In the genomic region with DNA sequence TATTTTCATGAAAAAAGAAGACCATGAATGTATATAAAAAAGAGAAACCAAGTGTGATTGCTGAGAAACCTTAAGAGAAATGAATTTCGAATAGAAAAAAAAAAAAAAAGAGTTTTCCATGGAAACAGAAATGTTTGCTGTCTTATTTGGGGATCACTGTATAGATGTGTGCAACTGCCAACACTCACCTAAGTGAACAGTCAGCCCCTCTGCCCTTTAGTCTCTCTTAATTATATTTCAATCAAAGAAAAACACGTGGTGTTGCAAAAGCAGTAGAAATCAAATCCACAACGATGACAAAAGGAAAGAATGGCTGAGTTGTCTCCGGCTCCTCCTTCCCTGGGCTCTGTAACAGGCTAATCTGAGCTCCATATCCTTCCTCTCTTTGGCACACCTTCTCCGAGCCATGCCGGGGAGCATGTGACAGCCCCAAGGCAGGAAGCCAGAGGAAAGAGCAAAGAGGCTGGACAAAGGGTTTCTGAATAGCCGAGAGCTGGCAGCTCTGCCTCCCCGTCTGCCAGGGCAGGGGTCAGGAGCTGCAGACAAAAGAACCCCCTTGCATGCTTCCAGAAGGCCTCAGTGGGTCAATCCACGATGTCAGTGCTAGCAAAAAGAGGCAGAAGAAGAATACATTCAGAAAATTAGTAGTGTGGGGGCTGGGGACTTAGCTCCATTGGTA, we compare ENCODE assay signal across 8 mouse cellular contexts.
DNase-seq lines count a peak whose midpoint lies in the region; ATAC-seq and TF ChIP-seq lines count a peak whose summit lies in the region.

No protein-coding gene starts in this region.

- peaks cover 33% of the 10 kb centered on the region for H3K4me1 ChIP-seq in hindbrain, embryonic 10.5 days (replicated peaks)
- H3K4me1 ChIP-seq in lung, embryonic 14.5 days (ENCODE audit: insufficient read depth): no peaks in the 10 kb centered on the region

- TF ChIP-seq CTCF in lung, embryonic 14.5 days (IDR thresholded peaks at IDR 0.05; ENCODE audit: low read depth): no peak

- no peak overlapping the region for H3K4me3 ChIP-seq in hindbrain, embryonic 10.5 days
- H3K4me3 ChIP-seq in lung, embryonic 14.5 days (ENCODE audit: low read depth, low read length): no peak overlapping the region

- peak overlapping the region; percentile 78 for H3K27ac ChIP-seq in hindbrain, embryonic 10.5 days
- peak overlapping the region; percentile 73 for H3K27ac ChIP-seq in lung, embryonic 14.5 days (ENCODE audit: low read depth)

- no peaks in the 10 kb centered on the region for H3K9me3 ChIP-seq in hindbrain, embryonic 10.5 days
- no peaks in the 10 kb centered on the region for H3K9me3 ChIP-seq in lung, embryonic 14.5 days (ENCODE audit: low read depth, low read length)

- H3K36me3 ChIP-seq in hindbrain, embryonic 10.5 days: no peaks in the 10 kb centered on the region
- H3K36me3 ChIP-seq in lung, embryonic 14.5 days (ENCODE audit: insufficient read depth): no peaks in the 10 kb centered on the region

- H3K9ac ChIP-seq in lung, embryonic 14.5 days: no peak overlapping the region

- 12% methylated on average over 9 of the region's 9 CpGs for WGBS in hindbrain, embryonic 10.5 days
- 17% methylated on average over 9 of the region's 9 CpGs for WGBS in lung, embryonic 14.5 days

- ATAC-seq in lung, embryonic 14.5 days (ENCODE audit: insufficient read depth): peak; percentile 93
- no peak for ATAC-seq in megakaryocyte, adult 5-6 weeks (ENCODE audit: poor library complexity, severe bottlenecking)

- H3K4me2 ChIP-seq in lung, embryonic 14.5 days: no peak overlapping the region

- H3K27me3 ChIP-seq in hindbrain, embryonic 10.5 days (ENCODE audit: insufficient read depth, poor library complexity, severe bottlenecking): peaks cover 2% of the 10 kb centered on the region; the same call in 1 of the 2 replicates
- no peaks in the 10 kb centered on the region for H3K27me3 ChIP-seq in lung, embryonic 14.5 days (ENCODE audit: insufficient read depth, low read length)

- peak; percentile 29 for DNase-seq in NIH3T3 (ENCODE audit: low read depth)
- DNase-seq in cerebellum, adult 9-11 months: peak; percentile 50
- DNase-seq in frontal cortex, postnatal 14 days (ENCODE audit: low spot score in 2 of 2): peak; percentile 15 to 28
- DNase-seq in hindbrain, embryonic 10.5 days (ENCODE audit: low spot score): peak; percentile 89
- DNase-seq in layer of hippocampus, postnatal 10 days (ENCODE audit: low spot score in 2 of 2): peak; percentile 54 to 69
- DNase-seq in lung, embryonic 14.5 days: peak; percentile 85
- DNase-seq in retina, adult 2 months (ENCODE audit: low read depth, low spot score): peak; percentile 3

Comparison
In these comparisons a context has a peak if more than half of its experiments do, and no peak if none do; other contexts are left out.
1. DNase-seq: peak in every context shown above with its lines; median percentile 89 in hindbrain, embryonic 10.5 days; 85 in lung, embryonic 14.5 days; 62 in layer of hippocampus, postnatal 10 days; 50 in cerebellum, adult 9-11 months; 29 in NIH3T3; 22 in frontal cortex, postnatal 14 days; 3 in retina, adult 2 months.